ENCODE assay signal across 8 mouse cellular contexts in genomic region chr2:34961481-34962036, GRCm38 (mm10). TPM values are rescaled to one million over a fixed set of nuclear protein-coding genes. Genes with fewer than 3 reads are reported as not detected.
DNase-seq lines count a peak whose midpoint lies in the region; TF ChIP-seq lines count a peak whose summit lies in the region.

Gene Traf1, minus strand, starts transcription at chr2:34961772.

- TF ChIP-seq POLR2A in CH12.LX (IDR thresholded peaks at IDR 0.05; ENCODE audit: low read depth, low read length) = peak; percentile 39; the same call in 1 of the 2 replicates
- TF ChIP-seq POLR2A in lung, adult 2 months (IDR thresholded peaks at IDR 0.05; ENCODE audit: borderline replicate concordance, extremely low read depth, low read depth, low read length) = peak; percentile 41; the same call in 1 of the 2 replicates

- dilution Hi-C loops in CH12.LX (cut with MboI; ENCODE audit: extremely low pct_ligation_motif_present, extremely low pct_unique_long_range_greater_than_20kb, low sequenced_read_pairs) = no loop called here

- H3K9ac ChIP-seq in CH12.LX (ENCODE audit: insufficient read depth, low read depth) = peak within 1 kb of the TSS; percentile 70

- H3K36me3 ChIP-seq in CH12.LX (replicated peaks in 1 of 2; ENCODE audit: control insufficient read depth in 1 of 2, insufficient read depth in 1 of 2, low read length in 1 of 2) = peaks cover 0 to 8% of the 10 kb centered on the region in 2 experiments

- no peak for TF ChIP-seq CTCF in CH12.LX (conservative IDR thresholded peaks at IDR 0.05 in 1 of 2, IDR thresholded peaks at IDR 0.05 in 1 of 2; ENCODE audit: low read depth in 2 of 2, low read length in 2 of 2)
- no peak for TF ChIP-seq CTCF in lung, adult 2 months (IDR thresholded peaks at IDR 0.05; ENCODE audit: insufficient read depth, low read length)

- peaks cover 15% of the 10 kb centered on the region for H3K79me2 ChIP-seq in CH12.LX (replicated peaks; ENCODE audit: control insufficient read depth, extremely low read depth, insufficient read depth, poor library complexity, severe bottlenecking)

- peak within 1 kb of the TSS; percentile 97 for H3K27ac ChIP-seq in CH12.LX (ENCODE audit: insufficient read depth, low read depth)

- peaks cover 17 to 69% of the 10 kb centered on the region in 2 experiments for H3K4me1 ChIP-seq in CH12.LX (ENCODE audit: control insufficient read depth in 1 of 2, insufficient read depth in 2 of 2)
- H3K4me1 ChIP-seq in lung, adult 2 months (ENCODE audit: control insufficient read depth, insufficient read depth, low read length) = no peaks in the 10 kb centered on the region; the same call in 1 of the 2 replicates

- WGBS in lung, adult 2 months = 2% methylated on average over 20 of the region's 20 CpGs

- H3K4me3 ChIP-seq in CH12.LX (replicated peaks in 1 of 3; ENCODE audit: low read depth in 2 of 3, low read length in 2 of 3, poor library complexity in 1 of 3) = peak within 1 kb of the TSS; percentile 47 to 68 (median 49)
- peak within 1 kb of the TSS; percentile 68 for H3K4me3 ChIP-seq in lung, adult 2 months (replicated peaks; ENCODE audit: extremely low read depth, low read depth, low read length)

- no peak for DNase-seq in CH12.LX (ENCODE audit: extremely low read depth)
- DNase-seq in adrenal gland, postnatal 25 days = peak; percentile 64
- peak; percentile 48 for DNase-seq in heart, adult 8-10 months (ENCODE audit: low spot score)
- peak; percentile 67 for DNase-seq in kidney, adult 18-20 months
- peak; percentile 76 for DNase-seq in lung, adult 2 months
- DNase-seq in ovary, postnatal 14 days (ENCODE audit: low spot score) = peak; percentile 37
- DNase-seq in c-Kit-positive CD71-positive TER-119-positive erythroid progenitor cells, embryonic 14.5 days (ENCODE audit: low spot score) = no peak
- DNase-seq in right cerebral cortex, postnatal 14 days = no peak

- in situ Hi-C loops in CH12.LX (cut with MboI; ENCODE audit: low pct_ligation_motif_present, low pct_unique_long_range_greater_than_20kb, low sequenced_read_pairs) = loop anchor here (10.0 kb wide), 3 partner anchors 47 to 167 kb away; partner anchors contain the start of genes AI182371, Cntrl, Phf19 and Rabepk

- peaks cover 4% of the 10 kb centered on the region for H3K9me3 ChIP-seq in CH12.LX (replicated peaks; ENCODE audit: low read length)

- H3K27me3 ChIP-seq in CH12.LX (replicated peaks) = no peaks in the 10 kb centered on the region

- TF ChIP-seq RAD21 in CH12.LX (IDR thresholded peaks at IDR 0.05; ENCODE audit: low read depth, low read length) = no peak

- TF ChIP-seq EP300 in CH12.LX (IDR thresholded peaks at IDR 0.05; ENCODE audit: low read length) = no peak

- H3K4me2 ChIP-seq in CH12.LX (ENCODE audit: insufficient read depth, low read depth, poor library complexity, severe bottlenecking) = peak within 1 kb of the TSS; percentile 74

TF ChIP-seq in CH12.LX, 34 proteins besides CTCF, POLR2A, EP300 and RAD21:
- TF ChIP-seq MAX (IDR thresholded peaks at IDR 0.05; ENCODE audit: low read length) = 0 out of 2 replicates have a peak, but pooled peaks have one; percentile 11
- 0 out of 2 replicates have a peak, but pooled peaks have one; percentile 44 for TF ChIP-seq TBP (conservative IDR thresholded peaks at IDR 0.05; ENCODE audit: low read depth, low read length)
- TF ChIP-seq MEF2A (IDR thresholded peaks at IDR 0.05; ENCODE audit: borderline replicate concordance, low read depth, low read length) = no peak
- no peak for TF ChIP-seq GABPA (IDR thresholded peaks at IDR 0.05; ENCODE audit: insufficient replicate concordance, low read depth, low read length)
- peak; percentile 29; the same call in 1 of the 2 replicates for TF ChIP-seq IRF4 (IDR thresholded peaks at IDR 0.05; ENCODE audit: low read depth, low read length)
- peak; percentile 90 for TF ChIP-seq UBTF (IDR thresholded peaks at IDR 0.05; ENCODE audit: low read depth, low read length)
- TF ChIP-seq JUN (IDR thresholded peaks at IDR 0.05; ENCODE audit: insufficient read depth, low read depth, low read length) = no peak
- no peak for TF ChIP-seq ZNF384 (IDR thresholded peaks at IDR 0.05; ENCODE audit: low read depth, low read length)
- 0 out of 2 replicates have a peak, but pooled peaks have one; percentile 18 for TF ChIP-seq RCOR1 (conservative IDR thresholded peaks at IDR 0.05; ENCODE audit: low read depth, low read length)
- TF ChIP-seq SIN3A (IDR thresholded peaks at IDR 0.05; ENCODE audit: low read length) = 0 out of 2 replicates have a peak, but pooled peaks have one; percentile 39
- no peak; the same call in 1 of the 2 replicates for TF ChIP-seq MAZ (IDR thresholded peaks at IDR 0.05; ENCODE audit: low read depth, low read length)
- TF ChIP-seq MXI1 (IDR thresholded peaks at IDR 0.05; ENCODE audit: low read depth, low read length) = no peak; the same call in 1 of the 2 replicates
- TF ChIP-seq ZKSCAN1 (IDR thresholded peaks at IDR 0.05; ENCODE audit: borderline replicate concordance, low read depth, low read length) = no peak
- TF ChIP-seq BHLHE40 (IDR thresholded peaks at IDR 0.05; ENCODE audit: low read depth, low read length) = 0 out of 2 replicates have a peak, but pooled peaks have one; percentile 14
- no peak for TF ChIP-seq JUND (conservative IDR thresholded peaks at IDR 0.05; ENCODE audit: low read depth, low read length)
- TF ChIP-seq POLR2AphosphoS2 (IDR thresholded peaks at IDR 0.05; ENCODE audit: low read depth, low read length) = peak; percentile 46; the same call in 1 of the 2 replicates
- peak; percentile 79; the same call in 1 of the 2 replicates for TF ChIP-seq CHD1 (IDR thresholded peaks at IDR 0.05; ENCODE audit: low read depth, low read length)
- TF ChIP-seq E2F4 (IDR thresholded peaks at IDR 0.05; ENCODE audit: insufficient replicate concordance, low read depth, low read length) = no peak
- no peak for TF ChIP-seq MYC (IDR thresholded peaks at IDR 0.05; ENCODE audit: low read depth, low read length)
- TF ChIP-seq NELFE (IDR thresholded peaks at IDR 0.05; ENCODE audit: low read depth, low read length) = 0 out of 2 replicates have a peak, but pooled peaks have one; percentile 14
- TF ChIP-seq ZMIZ1 (IDR thresholded peaks at IDR 0.05; ENCODE audit: low read depth, low read length) = no peak
- no peak for TF ChIP-seq ZC3H11A (IDR thresholded peaks at IDR 0.05; ENCODE audit: low read depth, low read length)
- TF ChIP-seq ETS1 (conservative IDR thresholded peaks at IDR 0.05; ENCODE audit: low read depth, low read length) = no peak
- no peak for TF ChIP-seq USF2 (conservative IDR thresholded peaks at IDR 0.05; ENCODE audit: low read depth, low read length)
- no peak for TF ChIP-seq PAX5 (IDR thresholded peaks at IDR 0.05; ENCODE audit: low read length)
- TF ChIP-seq KAT2A (IDR thresholded peaks at IDR 0.05; ENCODE audit: insufficient replicate concordance, low read length) = no peak
- no peak for TF ChIP-seq ELF1 (IDR thresholded peaks at IDR 0.05; ENCODE audit: low read depth, low read length)
- 0 out of 2 replicates have a peak, but pooled peaks have one; percentile 47 for TF ChIP-seq CHD2 (IDR thresholded peaks at IDR 0.05; ENCODE audit: low read length)
- TF ChIP-seq USF1 (IDR thresholded peaks at IDR 0.05; ENCODE audit: low read depth, low read length) = no peak
- peak; percentile 39; the same call in 1 of the 2 replicates for TF ChIP-seq TCF12 (IDR thresholded peaks at IDR 0.05; ENCODE audit: low read depth, low read length)
- no peak for TF ChIP-seq NRF1 (IDR thresholded peaks at IDR 0.05; ENCODE audit: low read depth, low read length)
- no peak for TF ChIP-seq MAFK (IDR thresholded peaks at IDR 0.05; ENCODE audit: insufficient replicate concordance, low read length)
- no peak for TF ChIP-seq SMC3 (IDR thresholded peaks at IDR 0.05; ENCODE audit: low read depth, low read length)
- 0 out of 2 replicates have a peak, but pooled peaks have one; percentile 17 for TF ChIP-seq HCFC1 (IDR thresholded peaks at IDR 0.05; ENCODE audit: low read depth, low read length)
TF ChIP-seq in CH12.LX: peak in this region for 13.

RNA-seq across cellular contexts. Expression of gene Traf1, which starts in this region (rescaled TPM):
- total RNA-seq in CH12.LX (2012; rRNA removed) = 99.2 and 151 TPM in 2 replicates
- total RNA-seq in CH12.LX (2014; rRNA removed) = 58.8 and 66.9 TPM in 2 replicates
- polyA plus RNA-seq in CH12.LX (2012; ENCODE audit: insufficient read length, low read depth) = 46.4 and 47.9 TPM in 2 replicates
- 1.9 and 3.0 TPM in 2 replicates for total RNA-seq in adrenal gland, postnatal 25 days (2021)
- total RNA-seq in heart, adult 8-10 months (2022) = 1 to 10 TPM; 1.1 to 2.6 (median 1.2) TPM
- polyA plus RNA-seq in lung, adult 2 months (2012; rRNA removed) = 52.3 and 59.6 TPM in 2 replicates

Comparison
In these comparisons a context has a peak if more than half of its experiments do, and no peak if none do; other contexts are left out.
1. RNA of gene Traf1 (total RNA-seq): 58.8 to 151 TPM in CH12.LX; 1.9 to 3.0 TPM in adrenal gland, postnatal 25 days and 1.1 to 2.6 TPM in heart, adult 8-10 months; every median in the first group is over 10 times any median in the second.
2. DNase-seq: peak in adrenal gland, postnatal 25 days (single experiment), heart, adult 8-10 months (single experiment), kidney, adult 18-20 months (single experiment), lung, adult 2 months (single experiment) and ovary, postnatal 14 days (single experiment); none in CH12.LX (single experiment), c-Kit-positive CD71-positive TER-119-positive erythroid progenitor cells, embryonic 14.5 days (single experiment) and right cerebral cortex, postnatal 14 days (single experiment).